Mouse (Mus musculus): ENCODE measurements around the gene Sema3d. TPM values are rescaled to one million over a fixed set of nuclear protein-coding genes. Genes with fewer than 3 reads are reported as not detected.

The Sema3d gene
- polyA plus RNA-seq, 1 experiment from 2014 or later, result 2.3 TPM

DNA sequence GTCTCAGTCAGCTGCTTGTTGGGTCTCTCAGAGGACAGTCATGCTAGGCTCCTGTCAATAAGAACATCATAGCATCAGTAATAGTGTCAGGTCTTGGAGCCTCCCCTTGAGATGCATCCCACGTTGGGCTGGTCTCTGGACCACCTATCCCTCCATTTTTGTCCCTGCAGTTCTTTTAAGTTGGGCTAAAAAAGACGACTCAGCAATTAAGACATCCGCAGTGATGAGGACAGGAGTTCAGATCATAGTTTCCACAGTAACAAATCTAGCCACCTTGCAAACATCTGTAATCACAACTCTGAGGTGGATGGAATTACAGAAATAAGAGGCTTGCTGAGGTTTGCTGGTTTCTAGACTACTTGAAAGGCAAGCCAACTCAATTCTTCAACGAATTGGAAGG, 67.9 kb downstream of the Sema3d start:
- no peaks in the 10 kb centered on the region for H3K36me3 ChIP-seq
- WGBS (ENCODE audit: insufficient replicate concordance), result 74% methylated on average over 4 of the region's 4 CpGs
- no peaks in the 10 kb centered on the region for H3K9me3 ChIP-seq (replicated peaks)
- no peak overlapping the region for H3K4me2 ChIP-seq
- H3K27me3 ChIP-seq (replicated peaks), result no peaks in the 10 kb centered on the region
- H3K4me3 ChIP-seq, result no peak overlapping the region
- H3K9ac ChIP-seq, result no peak overlapping the region
- no peak for ATAC-seq
- no peak overlapping the region for H3K27ac ChIP-seq
- H3K4me1 ChIP-seq, result no peaks in the 10 kb centered on the region

DNA sequence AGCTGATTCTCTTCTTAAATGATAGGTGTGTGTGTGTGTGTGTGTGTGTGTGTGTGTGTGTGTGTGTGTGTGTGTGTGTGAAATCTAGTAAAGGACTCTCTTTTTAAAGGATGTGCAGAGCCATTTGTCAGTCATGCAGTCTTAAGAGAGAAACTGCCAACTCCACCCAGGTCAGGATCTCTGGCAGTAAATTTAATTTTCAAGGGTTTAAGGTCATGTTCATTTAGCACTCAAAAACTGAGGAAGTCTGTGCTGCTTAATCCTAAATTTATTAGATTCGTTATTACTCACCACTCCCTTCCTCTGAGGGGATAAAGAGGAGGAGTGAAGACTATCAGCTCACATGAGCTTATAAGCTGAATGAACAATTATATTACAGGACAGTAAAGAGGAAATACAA, 71.8 kb downstream of the Sema3d start:
- no peaks in the 10 kb centered on the region for H3K4me1 ChIP-seq
- ATAC-seq, result no peak

DNA sequence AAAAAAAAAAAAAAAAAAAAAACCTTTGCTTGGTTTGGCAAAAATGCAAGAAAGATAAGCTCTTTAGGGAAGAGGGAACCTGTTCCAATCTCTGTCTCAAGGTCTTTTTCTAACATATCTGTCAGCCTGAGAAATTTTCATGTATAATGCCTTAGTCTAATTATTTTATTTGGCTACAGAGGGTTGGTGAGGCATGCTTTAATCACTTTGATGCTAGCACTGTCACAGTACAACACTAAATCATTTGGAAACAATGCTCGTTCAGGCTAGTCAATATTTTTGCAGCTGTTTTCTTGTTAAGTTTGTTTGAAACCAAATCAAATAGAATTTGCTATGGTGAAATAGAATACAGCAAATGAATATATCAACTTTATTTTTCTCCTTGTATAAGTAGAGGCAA, 74.3 kb downstream of the Sema3d start:
- Histone ChIP-seq H3K9ac (no peak overlapping the region), H3K27ac (no peak overlapping the region), H3K9me3 (replicated peaks) (no peaks in the 10 kb centered on the region), H3K27me3 (replicated peaks) (no peaks in the 10 kb centered on the region), H3K4me2 (no peak overlapping the region), H3K4me1 (no peaks in the 10 kb centered on the region), H3K4me3 (no peak overlapping the region), H3K36me3 (no peaks in the 10 kb centered on the region)
- 60% methylated on average over 1 of the region's 1 CpGs for WGBS (ENCODE audit: insufficient replicate concordance)
- no peak for ATAC-seq

More for the DNA sequence above, 71.8 kb downstream of the Sema3d start:
- Histone ChIP-seq H3K27me3 (replicated peaks) (no peaks in the 10 kb centered on the region), H3K36me3 (no peaks in the 10 kb centered on the region), H3K4me2 (no peak overlapping the region), H3K27ac (no peak overlapping the region), H3K4me3 (no peak overlapping the region), H3K9ac (no peak overlapping the region), H3K9me3 (replicated peaks) (no peaks in the 10 kb centered on the region)
- 32% methylated on average over 1 of the region's 1 CpGs for WGBS (ENCODE audit: insufficient replicate concordance)

DNA sequence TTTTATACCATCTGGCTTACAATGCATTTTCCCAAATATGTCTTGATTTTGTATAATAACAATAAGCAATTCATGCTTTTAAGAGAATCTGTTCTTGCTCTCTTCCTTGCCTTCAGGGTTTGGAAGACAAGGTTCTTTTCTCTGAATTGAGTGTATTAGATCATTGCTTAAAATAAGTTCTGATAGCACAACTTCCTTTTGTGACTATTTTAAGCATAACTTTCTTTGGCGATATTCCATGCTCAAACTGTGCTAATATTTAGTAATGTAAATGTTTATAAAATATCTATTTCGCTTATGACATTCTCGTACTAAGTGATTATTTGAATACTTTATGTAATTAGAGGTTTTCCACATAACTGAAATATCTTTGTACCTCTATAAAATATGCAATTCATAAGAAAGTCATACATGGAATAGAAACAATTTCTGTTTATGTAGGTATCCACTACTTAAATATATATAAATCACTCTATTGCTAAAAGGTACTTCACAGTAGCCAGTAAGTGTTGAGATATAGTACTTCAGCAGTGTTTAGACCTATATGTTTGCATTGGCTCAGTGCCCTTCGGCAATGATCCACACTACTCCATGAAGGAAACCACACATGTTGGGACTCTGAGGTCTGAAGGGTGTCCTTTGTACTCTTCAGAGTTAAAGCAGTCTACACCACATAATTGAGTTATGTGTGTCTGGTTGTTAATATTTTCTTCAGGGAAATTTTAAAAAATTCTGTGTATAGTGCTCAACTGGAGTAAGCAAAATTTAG, 84.6 kb downstream of the Sema3d start:
- Histone ChIP-seq H3K4me1 (no peaks in the 10 kb centered on the region), H3K4me2 (no peak overlapping the region), H3K27ac (no peak overlapping the region), H3K4me3 (no peak overlapping the region), H3K9me3 (replicated peaks) (no peaks in the 10 kb centered on the region), H3K9ac (no peak overlapping the region), H3K27me3 (replicated peaks) (no peaks in the 10 kb centered on the region), H3K36me3 (no peaks in the 10 kb centered on the region)
- WGBS (ENCODE audit: insufficient replicate concordance), result 67% methylated on average over 4 of the region's 4 CpGs
- no peak for ATAC-seq

DNA sequence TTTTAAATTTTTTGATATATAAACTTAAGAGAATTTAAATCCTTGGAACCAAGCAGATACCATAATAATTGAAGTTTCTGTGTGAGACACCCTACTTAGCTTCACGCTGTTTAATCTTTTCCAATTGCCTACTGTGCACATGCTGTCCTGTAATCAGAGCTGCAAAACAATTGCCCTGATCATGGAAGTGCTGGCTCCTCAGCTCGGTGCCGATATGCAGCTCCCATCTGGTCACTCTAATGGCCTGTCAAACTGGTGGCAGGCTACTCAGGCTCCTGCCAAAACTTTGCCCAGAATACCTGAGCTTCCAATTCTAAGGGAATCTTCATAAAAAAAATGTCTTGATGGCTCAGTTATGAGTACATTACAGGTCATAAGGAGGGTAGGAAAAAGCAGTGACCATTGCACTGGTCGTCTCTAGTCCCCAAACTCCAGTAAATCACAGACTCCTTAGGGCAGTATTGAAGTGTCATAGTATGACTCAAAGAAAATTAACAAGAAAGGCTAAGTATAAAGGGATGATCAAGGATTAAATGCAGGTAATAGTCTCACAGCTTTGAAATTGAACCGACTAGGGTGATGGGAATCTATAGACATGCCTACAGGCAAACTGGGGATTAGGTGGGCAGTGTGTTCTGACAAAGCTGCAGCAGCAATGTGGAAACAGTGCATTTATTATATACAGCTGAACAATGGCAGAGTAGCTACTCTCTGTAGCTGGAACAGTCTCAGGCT, 91.9 kb downstream of the Sema3d start:
- H3K4me1 ChIP-seq, result no peaks in the 10 kb centered on the region
- H3K9me3 ChIP-seq (replicated peaks), result no peaks in the 10 kb centered on the region
- H3K4me3 ChIP-seq, result no peak overlapping the region
- H3K27ac ChIP-seq, result no peak overlapping the region
- H3K4me2 ChIP-seq, result no peak overlapping the region
- WGBS (ENCODE audit: insufficient replicate concordance), result 69% methylated on average over 5 of the region's 5 CpGs
- no peak for ATAC-seq
- no peak overlapping the region for H3K9ac ChIP-seq
- H3K27me3 ChIP-seq (replicated peaks), result no peaks in the 10 kb centered on the region
- no peaks in the 10 kb centered on the region for H3K36me3 ChIP-seq

DNA sequence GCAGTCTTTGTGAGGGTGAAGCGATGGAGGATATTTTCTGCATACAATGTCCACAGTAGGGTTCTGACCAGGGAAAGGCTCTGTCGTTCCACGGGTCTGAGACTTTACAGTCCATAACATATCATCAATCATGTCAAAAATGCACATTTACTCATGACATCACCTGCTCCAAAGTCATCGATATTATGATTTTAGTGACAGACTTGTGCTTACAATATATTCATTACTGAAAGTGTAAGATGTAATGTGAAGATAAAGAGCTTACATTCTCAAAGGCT, 92.4 kb downstream of the Sema3d start:
- no peak overlapping the region for H3K4me2 ChIP-seq
- H3K27me3 ChIP-seq (replicated peaks), result no peaks in the 10 kb centered on the region
- WGBS (ENCODE audit: insufficient replicate concordance), result 66% methylated on average over 4 of the region's 4 CpGs
- no peak for ATAC-seq
- H3K4me3 ChIP-seq, result no peak overlapping the region
- H3K9me3 ChIP-seq (replicated peaks), result no peaks in the 10 kb centered on the region
- H3K4me1 ChIP-seq, result no peaks in the 10 kb centered on the region
- no peak overlapping the region for H3K9ac ChIP-seq
- H3K36me3 ChIP-seq, result no peaks in the 10 kb centered on the region
- no peak overlapping the region for H3K27ac ChIP-seq

DNA sequence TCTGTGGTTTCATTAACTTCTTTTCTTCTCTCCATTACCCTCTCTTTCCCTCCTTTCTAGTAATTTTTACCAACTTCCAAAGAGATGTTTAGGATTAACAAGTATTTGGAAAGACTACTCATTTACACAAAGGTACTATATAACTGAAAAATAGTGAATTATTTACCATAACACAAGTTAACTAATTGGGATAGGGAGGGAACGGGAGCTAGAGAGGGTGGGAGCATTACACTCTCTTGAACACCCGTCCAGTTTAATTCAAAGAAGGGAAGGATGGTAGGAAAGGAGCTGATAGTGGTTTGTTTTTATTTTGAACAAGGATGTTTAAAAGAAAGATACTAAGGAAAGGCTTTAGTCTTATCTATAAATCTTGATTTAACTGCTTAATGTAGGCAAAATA, 104.7 kb downstream of the Sema3d start:
- no peak overlapping the region for H3K27ac ChIP-seq
- H3K36me3 ChIP-seq, result no peaks in the 10 kb centered on the region
- ATAC-seq, result no peak
- no peak overlapping the region for H3K4me2 ChIP-seq
- H3K4me1 ChIP-seq, result no peaks in the 10 kb centered on the region
- H3K9ac ChIP-seq, result no peak overlapping the region
- no peaks in the 10 kb centered on the region for H3K27me3 ChIP-seq (replicated peaks)
- H3K9me3 ChIP-seq (replicated peaks), result no peaks in the 10 kb centered on the region
- 57% methylated on average over 2 of the region's 2 CpGs for WGBS (ENCODE audit: insufficient replicate concordance)
- H3K4me3 ChIP-seq, result no peak overlapping the region

DNA sequence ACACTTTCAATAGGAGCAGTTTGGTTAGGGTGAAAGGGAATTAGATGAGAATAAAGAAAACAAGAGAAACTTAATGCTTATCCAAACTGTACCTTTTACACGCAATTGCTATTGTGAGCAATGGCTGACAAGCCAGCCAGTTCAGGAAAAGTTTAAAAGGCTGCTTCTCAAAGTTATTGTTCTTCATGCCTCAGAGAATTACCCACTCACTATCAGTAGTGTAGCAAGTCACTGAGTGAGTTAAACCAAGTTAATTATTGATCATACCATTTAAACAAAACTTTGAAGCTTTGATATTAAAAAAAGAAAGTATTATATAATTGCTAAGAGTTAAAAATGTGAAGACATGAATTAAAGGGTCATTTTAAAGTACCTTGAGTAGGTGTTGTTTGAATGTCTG, 108.5 kb downstream of the Sema3d start:
- ATAC-seq, result no peak
- H3K27me3 ChIP-seq (replicated peaks), result no peaks in the 10 kb centered on the region
- H3K9me3 ChIP-seq (replicated peaks), result no peaks in the 10 kb centered on the region
- H3K4me2 ChIP-seq, result no peak overlapping the region
- no peaks in the 10 kb centered on the region for H3K4me1 ChIP-seq
- H3K9ac ChIP-seq, result no peak overlapping the region
- 71% methylated on average over 1 of the region's 1 CpGs for WGBS (ENCODE audit: insufficient replicate concordance)
- no peak overlapping the region for H3K4me3 ChIP-seq
- H3K36me3 ChIP-seq, result no peaks in the 10 kb centered on the region
- no peak overlapping the region for H3K27ac ChIP-seq

DNA sequence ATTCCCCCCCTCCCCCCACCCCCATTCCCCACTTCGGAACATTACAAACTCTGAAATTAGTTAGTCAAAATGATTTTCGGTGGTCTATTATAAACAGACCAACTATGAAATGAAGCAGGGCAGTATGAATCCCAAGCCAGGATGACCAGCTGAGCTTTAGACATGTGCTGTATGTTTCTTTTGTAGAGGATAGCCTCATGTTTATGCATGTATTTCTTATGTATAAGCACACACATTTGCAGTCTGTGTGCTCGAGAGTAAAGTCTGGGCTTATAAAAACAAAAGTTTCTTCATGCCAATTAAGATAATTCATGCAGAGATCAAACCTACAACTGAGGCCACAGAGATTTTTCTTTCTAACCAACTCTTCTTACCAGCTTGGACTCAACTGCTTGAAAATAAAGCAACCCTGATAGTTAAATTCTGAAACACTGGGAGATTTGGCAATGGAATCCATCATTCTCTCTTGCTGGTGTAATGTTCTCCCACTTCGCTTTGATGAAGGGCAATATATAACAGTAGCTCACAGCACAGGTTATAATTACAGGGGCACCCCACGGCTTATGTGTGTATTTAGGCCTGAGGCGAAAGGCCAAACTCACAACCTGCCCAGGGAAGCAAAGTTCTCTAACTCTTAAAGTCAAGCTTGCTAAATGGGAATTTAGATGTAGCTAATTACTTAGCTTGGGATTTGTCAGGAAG, 115.2 kb downstream of the Sema3d start:
- no peaks in the 10 kb centered on the region for H3K9me3 ChIP-seq (replicated peaks)
- H3K4me2 ChIP-seq, result no peak overlapping the region
- ATAC-seq, result no peak
- no peak overlapping the region for H3K27ac ChIP-seq
- no peaks in the 10 kb centered on the region for H3K27me3 ChIP-seq (replicated peaks)
- no peak overlapping the region for H3K4me3 ChIP-seq
- H3K9ac ChIP-seq, result no peak overlapping the region
- no peaks in the 10 kb centered on the region for H3K4me1 ChIP-seq
- WGBS (ENCODE audit: insufficient replicate concordance), result 75% methylated on average over 6 of the region's 6 CpGs
- no peaks in the 10 kb centered on the region for H3K36me3 ChIP-seq

DNA sequence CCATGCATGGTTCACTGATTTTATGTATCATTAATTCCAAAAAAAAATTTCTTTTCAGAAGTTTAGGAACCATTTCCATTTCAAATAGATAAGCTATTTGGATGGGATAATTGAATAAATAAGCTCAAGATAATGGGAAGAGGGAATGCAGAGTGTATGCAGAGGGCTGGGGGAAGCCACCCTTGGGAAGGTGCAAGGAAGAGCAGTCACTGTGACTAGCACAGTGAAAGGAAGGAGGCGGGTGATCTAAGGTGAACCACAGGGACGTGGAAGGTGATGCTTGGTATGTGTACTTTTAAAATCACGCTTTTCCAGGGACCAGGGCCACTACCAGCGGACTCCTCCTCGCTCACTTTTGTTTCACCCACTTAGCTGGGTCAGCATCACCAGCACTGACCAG, 115.9 kb downstream of the Sema3d start:
- no peak for ATAC-seq
- H3K9me3 ChIP-seq (replicated peaks), result no peaks in the 10 kb centered on the region
- no peaks in the 10 kb centered on the region for H3K36me3 ChIP-seq
- H3K4me3 ChIP-seq, result no peak overlapping the region
- WGBS (ENCODE audit: insufficient replicate concordance), result 60% methylated on average over 5 of the region's 5 CpGs
- no peak overlapping the region for H3K27ac ChIP-seq
- H3K4me2 ChIP-seq, result no peak overlapping the region
- H3K27me3 ChIP-seq (replicated peaks), result no peaks in the 10 kb centered on the region
- no peak overlapping the region for H3K9ac ChIP-seq
- H3K4me1 ChIP-seq, result no peaks in the 10 kb centered on the region

DNA sequence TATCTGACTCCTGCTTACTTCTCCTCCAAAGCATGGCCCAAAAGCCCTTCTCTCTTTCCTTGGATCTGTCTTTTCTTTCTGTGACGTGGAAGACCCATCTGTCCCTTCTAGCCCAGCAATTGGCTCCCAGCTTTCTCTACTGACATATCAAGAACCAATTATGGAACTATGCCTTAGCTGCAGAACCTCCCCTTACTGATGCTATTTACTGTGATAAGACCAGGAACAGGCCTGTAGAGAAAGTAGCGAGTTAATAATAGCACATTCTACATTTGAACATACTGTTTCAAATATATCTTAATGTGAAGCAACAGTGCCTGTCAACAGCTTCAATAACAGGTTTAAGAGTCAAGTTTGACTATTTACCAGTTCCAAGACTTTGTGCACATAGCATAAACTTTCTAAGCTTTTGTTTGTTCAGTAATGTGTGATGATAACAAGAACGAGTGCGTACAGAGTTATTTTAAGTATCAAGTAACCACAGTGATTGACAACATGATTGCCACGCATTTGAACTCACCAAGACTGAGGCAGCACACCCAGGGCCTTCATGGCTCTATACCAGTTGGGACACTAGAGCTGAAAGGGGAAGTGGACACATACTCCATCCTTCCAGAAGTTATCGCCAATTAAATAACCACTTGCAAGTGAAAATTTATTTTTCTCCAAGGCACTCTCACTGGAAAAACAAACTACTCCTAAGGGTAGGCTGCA, 116.8 kb downstream of the Sema3d start:
- no peaks in the 10 kb centered on the region for H3K9me3 ChIP-seq (replicated peaks)
- no peak overlapping the region for H3K9ac ChIP-seq
- no peaks in the 10 kb centered on the region for H3K36me3 ChIP-seq
- WGBS (ENCODE audit: insufficient replicate concordance), result 51% methylated on average over 6 of the region's 6 CpGs
- no peaks in the 10 kb centered on the region for H3K27me3 ChIP-seq (replicated peaks)
- H3K27ac ChIP-seq, result no peak overlapping the region
- H3K4me2 ChIP-seq, result no peak overlapping the region
- no peaks in the 10 kb centered on the region for H3K4me1 ChIP-seq
- no peak overlapping the region for H3K4me3 ChIP-seq
- no peak for ATAC-seq

DNA sequence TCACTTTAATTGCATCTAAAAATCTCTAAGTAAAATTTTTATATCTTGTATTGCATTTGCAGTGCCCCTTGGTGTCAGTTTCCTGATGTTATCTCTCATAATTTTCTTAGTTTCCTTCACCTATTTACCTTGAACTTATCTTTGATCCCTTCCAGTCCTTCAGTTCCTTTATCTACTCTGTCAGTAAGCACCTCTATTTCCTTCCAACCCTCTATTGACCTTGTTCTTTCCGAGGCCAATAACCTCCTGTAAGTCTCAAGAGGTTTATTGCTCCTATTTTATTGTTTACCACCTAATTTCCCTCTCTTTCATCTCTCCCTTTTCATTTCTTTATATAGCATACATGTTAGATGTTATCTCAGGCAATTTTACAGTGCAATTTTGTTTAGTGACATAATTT, 129.3 kb downstream of the Sema3d start:
- H3K4me2 ChIP-seq, result no peak overlapping the region
- 30% methylated on average over 1 of the region's 1 CpGs for WGBS (ENCODE audit: insufficient replicate concordance)
- H3K4me1 ChIP-seq, result no peaks in the 10 kb centered on the region
- H3K9me3 ChIP-seq (replicated peaks), result no peaks in the 10 kb centered on the region
- H3K9ac ChIP-seq, result no peak overlapping the region
- H3K27me3 ChIP-seq (replicated peaks), result no peaks in the 10 kb centered on the region
- H3K4me3 ChIP-seq, result no peak overlapping the region
- H3K27ac ChIP-seq, result no peak overlapping the region
- no peaks in the 10 kb centered on the region for H3K36me3 ChIP-seq
- ATAC-seq, result no peak

All from liver, embryonic 12.5 days (tissue).